8 mouse cellular contexts compared by ENCODE assay signal in genomic region chr19:56201007-56201682, GRCm38 (mm10).
DNase-seq lines count a peak whose midpoint lies in the region; ATAC-seq and TF ChIP-seq lines count a peak whose summit lies in the region.

No protein-coding gene starts in this region.

- no peak for TF ChIP-seq EP300 in CH12.LX (IDR thresholded peaks at IDR 0.05; ENCODE audit: low read length)

- H3K36me3 ChIP-seq in kidney, embryonic 14.5 days (ENCODE audit: control insufficient read depth, insufficient read depth, low read length): no peaks in the 10 kb centered on the region
- H3K36me3 ChIP-seq in CH12.LX (replicated peaks in 1 of 2; ENCODE audit: control insufficient read depth in 1 of 2, insufficient read depth in 1 of 2, low read length in 1 of 2): no peaks in the 10 kb centered on the region

- H3K9me3 ChIP-seq in kidney, embryonic 14.5 days (ENCODE audit: control insufficient read depth, low read length): no peaks in the 10 kb centered on the region
- H3K9me3 ChIP-seq in CH12.LX (replicated peaks; ENCODE audit: low read length): no peaks in the 10 kb centered on the region

- no peak for TF ChIP-seq POLR2A in CH12.LX (IDR thresholded peaks at IDR 0.05; ENCODE audit: low read depth, low read length)

- TF ChIP-seq CTCF in CH12.LX (conservative IDR thresholded peaks at IDR 0.05 in 1 of 2, IDR thresholded peaks at IDR 0.05 in 1 of 2; ENCODE audit: low read depth in 2 of 2, low read length in 2 of 2): peak; percentile 68 to 79

- H3K4me3 ChIP-seq in kidney, embryonic 14.5 days (ENCODE audit: low read length): no peak overlapping the region
- H3K4me3 ChIP-seq in CH12.LX (replicated peaks in 1 of 3; ENCODE audit: low read depth in 2 of 3, low read length in 2 of 3, poor library complexity in 1 of 3): no peak overlapping the region

- H3K27me3 ChIP-seq in kidney, embryonic 14.5 days (ENCODE audit: control insufficient read depth, insufficient read depth, low read length): no peaks in the 10 kb centered on the region
- peaks cover 74% of the 10 kb centered on the region for H3K27me3 ChIP-seq in CH12.LX (replicated peaks)

- no peak overlapping the region for H3K27ac ChIP-seq in kidney, embryonic 14.5 days (ENCODE audit: low read depth, low read length)
- H3K27ac ChIP-seq in CH12.LX (ENCODE audit: insufficient read depth, low read depth): no peak overlapping the region

- WGBS in kidney, embryonic 14.5 days: 87% methylated on average over 9 of the region's 9 CpGs

- TF ChIP-seq RAD21 in CH12.LX (IDR thresholded peaks at IDR 0.05; ENCODE audit: low read depth, low read length): peak; percentile 19

- in situ Hi-C loops in CH12.LX (cut with MboI; ENCODE audit: low pct_ligation_motif_present, low pct_unique_long_range_greater_than_20kb, low sequenced_read_pairs): no loop called here

- dilution Hi-C loops in CH12.LX (cut with MboI; ENCODE audit: extremely low pct_ligation_motif_present, extremely low pct_unique_long_range_greater_than_20kb, low sequenced_read_pairs): no loop called here

- peaks cover 13% of the 10 kb centered on the region; the same call in 1 of the 2 replicates for H3K4me1 ChIP-seq in kidney, embryonic 14.5 days (ENCODE audit: control insufficient read depth, insufficient read depth, low read length)
- no peaks in the 10 kb centered on the region for H3K4me1 ChIP-seq in CH12.LX (ENCODE audit: control insufficient read depth in 1 of 2, insufficient read depth in 2 of 2)

- no peak for ATAC-seq in kidney, embryonic 14.5 days (ENCODE audit: low FRiP score, low TSS enrichment)
- peak; percentile 56; the same call in 1 of the 2 replicates for ATAC-seq in megakaryocyte, adult 5-6 weeks (ENCODE audit: poor library complexity, severe bottlenecking)

- no peaks in the 10 kb centered on the region for H3K79me2 ChIP-seq in CH12.LX (replicated peaks; ENCODE audit: control insufficient read depth, extremely low read depth, insufficient read depth, poor library complexity, severe bottlenecking)

- no peak overlapping the region for H3K4me2 ChIP-seq in kidney, embryonic 14.5 days (replicated peaks; ENCODE audit: low read depth, low read length)
- no peak overlapping the region for H3K4me2 ChIP-seq in CH12.LX (ENCODE audit: insufficient read depth, low read depth, poor library complexity, severe bottlenecking)

- peak; percentile 12 for DNase-seq in kidney, adult 18-20 months
- peak; percentile 31 for DNase-seq in CH12.LX (ENCODE audit: extremely low read depth)
- peak; percentile 55 for DNase-seq in ZHBTc4 (ENCODE audit: low read depth, low spot score)
- no peak for DNase-seq in embryo, embryonic 11 days
- DNase-seq in left cerebral cortex, adult 8-10 months (ENCODE audit: low spot score in 2 of 2): no peak
- DNase-seq in layer of hippocampus, adult 11-12 months (ENCODE audit: low spot score): no peak

- H3K9ac ChIP-seq in kidney, embryonic 14.5 days (ENCODE audit: low read depth, low read length): no peak overlapping the region
- H3K9ac ChIP-seq in CH12.LX (ENCODE audit: insufficient read depth, low read depth): no peak overlapping the region

TF ChIP-seq in CH12.LX, 34 proteins besides CTCF, POLR2A, EP300 and RAD21:
- peak; percentile 36 for TF ChIP-seq SMC3 (IDR thresholded peaks at IDR 0.05; ENCODE audit: low read depth, low read length)
- no peak for TF ChIP-seq CHD1 (IDR thresholded peaks at IDR 0.05; ENCODE audit: low read depth, low read length)
- no peak; the same call in 1 of the 2 replicates for TF ChIP-seq ZC3H11A (IDR thresholded peaks at IDR 0.05; ENCODE audit: low read depth, low read length)
- TF ChIP-seq USF1 (IDR thresholded peaks at IDR 0.05; ENCODE audit: low read depth, low read length): no peak
- TF ChIP-seq CHD2 (IDR thresholded peaks at IDR 0.05; ENCODE audit: low read length): no peak

Comparison
In these comparisons a context has a peak if more than half of its experiments do, and no peak if none do; other contexts are left out.
1. DNase-seq: peak in kidney, adult 18-20 months (single experiment), CH12.LX (single experiment) and ZHBTc4 (single experiment); none in embryo, embryonic 11 days (single experiment), left cerebral cortex, adult 8-10 months (0 of 2) and layer of hippocampus, adult 11-12 months (single experiment).